Mouse (Mus musculus): Measurements from ENCODE around the gene Ltk.

DNA sequence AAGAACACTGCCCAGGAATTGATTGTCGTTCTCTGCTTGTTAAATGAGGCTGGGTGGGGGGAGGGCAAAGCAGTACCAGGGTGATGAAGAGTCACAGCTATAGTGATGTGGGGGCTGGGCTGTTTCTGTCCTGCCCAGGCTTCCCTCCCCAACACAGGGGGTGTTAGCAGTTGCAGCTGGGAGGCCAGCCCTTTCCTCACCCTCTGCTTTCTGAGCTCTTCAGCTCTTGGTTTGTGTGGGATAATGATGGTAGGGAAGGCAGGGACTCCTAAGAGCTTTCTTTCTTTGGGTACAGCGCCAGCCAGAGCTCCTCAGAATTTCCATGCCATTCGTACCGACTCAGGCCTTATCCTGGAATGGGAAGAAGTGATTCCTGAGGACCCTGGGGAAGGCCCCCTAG, 48.2 kb upstream of the Ltk start:
- TF ChIP-seq CTCF (IDR thresholded peaks at IDR 0.05) (no peak), EP300 (IDR thresholded peaks at IDR 0.05) (no peak)
